Mouse (Mus musculus) G1E (cell line): ENCODE results near the gene Myo6.

Experiments used
- CTCF ChIP-seq: IDR thresholded peaks from 2 replicates; pipeline ENCODE4 v1.5.1; 2012; ENCODE audit warnings: low read depth, low read length, inconsistent platforms, mixed read lengths
- GATA1 ChIP-seq: IDR thresholded peaks from 2 replicates; pipeline ENCODE4 v1.6.1; 2012; ENCODE audit warnings: borderline replicate concordance, low read length, inconsistent platforms, mixed read lengths
- TAL1 ChIP-seq: conservative IDR thresholded peaks from 2 replicates; pipeline ENCODE4 v1.6.1; 2012; ENCODE audit warnings: low read depth, low read length, inconsistent platforms, mixed read lengths

GRCm38 (mm10) chr9:80340927-80341326, 176.1 kb downstream of the Myo6 start:
- no peak for TF ChIP-seq CTCF
- TF ChIP-seq GATA1: no peak
- TF ChIP-seq TAL1: no peak
